Mouse (Mus musculus): ENCODE measurements around the gene Cyb561a3. TPM values are rescaled to one million over a fixed set of nuclear protein-coding genes. Genes with fewer than 3 reads are reported as not detected.

The Cyb561a3 gene
- total and polyA plus RNA-seq, 2 experiments from 2014 or later = 22.0 to 24.9 TPM

- no peak overlapping the region for H3K9ac ChIP-seq
- TF ChIP-seq CTCF (IDR thresholded peaks at IDR 0.05; ENCODE audit: low read depth) = no peak
- H3K36me3 ChIP-seq (ENCODE audit: insufficient read depth) = no peaks in the 10 kb centered on the region
Observed at GRCm38 (mm10) chr19:10637840-10638239, 60.9 kb downstream of the Cyb561a3 start.

GRCm38 (mm10) chr19:10640080-10640479 is 63.1 kb downstream of the Cyb561a3 start:
- ATAC-seq = peak; percentile 57
- no peak overlapping the region for H3K4me2 ChIP-seq (ENCODE audit: low read depth)
- 21% methylated on average over 5 of the region's 5 CpGs for whole genome bisulfite sequencing
- H3K9ac ChIP-seq = no peak overlapping the region
- no peak for DNase-seq
- H3K27ac ChIP-seq (ENCODE audit: low read depth, low read length) = no peak overlapping the region
- no peaks in the 10 kb centered on the region for H3K36me3 ChIP-seq (ENCODE audit: insufficient read depth)
- no peak for TF ChIP-seq CTCF (IDR thresholded peaks at IDR 0.05; ENCODE audit: low read depth)
- H3K4me3 ChIP-seq (ENCODE audit: low read depth, low read length) = no peak overlapping the region
- peaks cover 3% of the 10 kb centered on the region; the same call in 1 of the 2 replicates for H3K4me1 ChIP-seq (ENCODE audit: insufficient read depth)
- H3K27me3 ChIP-seq (ENCODE audit: insufficient read depth, low read length) = no peaks in the 10 kb centered on the region
- H3K9me3 ChIP-seq (ENCODE audit: low read length) = no peaks in the 10 kb centered on the region

More at GRCm38 (mm10) chr19:10637840-10638239, 60.9 kb downstream of the Cyb561a3 start:
- no peaks in the 10 kb centered on the region for H3K27me3 ChIP-seq (ENCODE audit: insufficient read depth, low read length)
- peaks cover 9% of the 10 kb centered on the region; the same call in 1 of the 2 replicates for H3K4me1 ChIP-seq (ENCODE audit: insufficient read depth)
- no peaks in the 10 kb centered on the region for H3K9me3 ChIP-seq (ENCODE audit: low read length)
- H3K4me2 ChIP-seq (ENCODE audit: low read depth) = no peak overlapping the region
- no peak overlapping the region for H3K4me3 ChIP-seq (ENCODE audit: low read depth, low read length)
- ATAC-seq = no peak
- DNase-seq = no peak
- WGBS = 67% methylated on average over 7 of the region's 7 CpGs
- H3K27ac ChIP-seq (ENCODE audit: low read depth, low read length) = no peak overlapping the region

- Histone ChIP-seq H3K4me3 (ENCODE audit: low read depth, low read length) (no peak overlapping the region), H3K36me3 (ENCODE audit: insufficient read depth) (no peaks in the 10 kb centered on the region), H3K4me1 (ENCODE audit: insufficient read depth) (no peaks in the 10 kb centered on the region), H3K4me2 (ENCODE audit: low read depth) (no peak overlapping the region), H3K27ac (ENCODE audit: low read depth, low read length) (no peak overlapping the region), H3K9ac (no peak overlapping the region), H3K9me3 (ENCODE audit: low read length) (no peaks in the 10 kb centered on the region), H3K27me3 (ENCODE audit: insufficient read depth, low read length) (no peaks in the 10 kb centered on the region)
- WGBS = 52% methylated on average over 13 of the region's 13 CpGs
- ATAC-seq = 0 out of 2 replicates have a peak, but pooled peaks have one; percentile 38
- no peak for TF ChIP-seq CTCF (IDR thresholded peaks at IDR 0.05; ENCODE audit: low read depth)
- DNase-seq = no peak
Observed at GRCm38 (mm10) chr19:10640589-10641378, 63.8 kb downstream of the Cyb561a3 start.

Other genes starting within 250 kb of the Cyb561a3 start
- gene Syt7, start 188.1 kb upstream of the Cyb561a3 start, total RNA-seq (2014; rRNA removed) = 91.6 and 110 TPM in 2 replicates
- gene Syt7, start 188.1 kb upstream of the Cyb561a3 start, polyA plus RNA-seq (2015; fragmentation: Nextera tagmentation; extraction: Ambion mirVana) = 14.9 and 19.2 TPM in 2 replicates
- 6.5 and 7.7 TPM in 2 replicates for gene Lrrc10b, start 119.7 kb upstream of the Cyb561a3 start, total RNA-seq (2014; rRNA removed)
- gene Lrrc10b, start 119.7 kb upstream of the Cyb561a3 start, polyA plus RNA-seq (2015; fragmentation: Nextera tagmentation; extraction: Ambion mirVana) = 1.1 and 2.5 TPM in 2 replicates
- gene Ppp1r32, start 94.2 kb upstream of the Cyb561a3 start, total RNA-seq (2014; rRNA removed) = 3.5 and 5.1 TPM in 2 replicates
- gene Ppp1r32, start 94.2 kb upstream of the Cyb561a3 start, polyA plus RNA-seq (2015; fragmentation: Nextera tagmentation; extraction: Ambion mirVana) = 4.4 and 6.0 TPM in 2 replicates
- gene Cpsf7, start 51.9 kb upstream of the Cyb561a3 start, total RNA-seq (2014; rRNA removed) = 62.6 and 74.9 TPM in 2 replicates
- 37.6 and 41.9 TPM in 2 replicates for gene Cpsf7, start 51.9 kb upstream of the Cyb561a3 start, polyA plus RNA-seq (2015; fragmentation: Nextera tagmentation; extraction: Ambion mirVana)
- 51.1 and 62.9 TPM in 2 replicates for gene Sdhaf2, start 51.0 kb upstream of the Cyb561a3 start, total RNA-seq (2014; rRNA removed)
- gene Sdhaf2, start 51.0 kb upstream of the Cyb561a3 start, polyA plus RNA-seq (2015; fragmentation: Nextera tagmentation; extraction: Ambion mirVana) = 53.6 and 59.5 TPM in 2 replicates
- gene Tmem216, start 20.9 kb upstream of the Cyb561a3 start, total RNA-seq (2014; rRNA removed) = 23.5 and 26.9 TPM in 2 replicates
- 36.6 and 46.4 TPM in 2 replicates for gene Tmem216, start 20.9 kb upstream of the Cyb561a3 start, polyA plus RNA-seq (2015; fragmentation: Nextera tagmentation; extraction: Ambion mirVana)
- 16.6 and 21.2 TPM in 2 replicates for gene Tmem138, start 190 bp downstream of the Cyb561a3 start, total RNA-seq (2014; rRNA removed)
- 28.3 and 31.7 TPM in 2 replicates for gene Tmem138, start 190 bp downstream of the Cyb561a3 start, polyA plus RNA-seq (2015; fragmentation: Nextera tagmentation; extraction: Ambion mirVana)
- 245 and 273 TPM in 2 replicates for gene Ddb1, start 28.2 kb downstream of the Cyb561a3 start, total RNA-seq (2014; rRNA removed)
- gene Ddb1, start 28.2 kb downstream of the Cyb561a3 start, polyA plus RNA-seq (2015; fragmentation: Nextera tagmentation; extraction: Ambion mirVana) = 130 and 145 TPM in 2 replicates
- gene Tkfc, start 28.5 kb downstream of the Cyb561a3 start, total RNA-seq (2014; rRNA removed) = 8.8 and 12.8 TPM in 2 replicates
- gene Tkfc, start 28.5 kb downstream of the Cyb561a3 start, polyA plus RNA-seq (2015; fragmentation: Nextera tagmentation; extraction: Ambion mirVana) = 19.3 and 22.7 TPM in 2 replicates
- gene Vwce, start 57.0 kb downstream of the Cyb561a3 start, total RNA-seq (2014; rRNA removed) = 1.5 and 1.7 TPM in 2 replicates
- gene Vwce, start 57.0 kb downstream of the Cyb561a3 start, polyA plus RNA-seq (2015; fragmentation: Nextera tagmentation; extraction: Ambion mirVana) = 0.44 and 0.88 TPM in 2 replicates
- not detected in 2 replicates for gene Pga5, start 100.9 kb downstream of the Cyb561a3 start, total RNA-seq (2014; rRNA removed)
- not detected in 2 replicates for gene Pga5, start 100.9 kb downstream of the Cyb561a3 start, polyA plus RNA-seq (2015; fragmentation: Nextera tagmentation; extraction: Ambion mirVana)
- gene Vps37c, start 111.6 kb downstream of the Cyb561a3 start, total RNA-seq (2014; rRNA removed) = 27.9 and 29.0 TPM in 2 replicates
- 34.5 TPM in 2 replicates for gene Vps37c, start 111.6 kb downstream of the Cyb561a3 start, polyA plus RNA-seq (2015; fragmentation: Nextera tagmentation; extraction: Ambion mirVana)
- gene Cd5, start 161.8 kb downstream of the Cyb561a3 start, total RNA-seq (2014; rRNA removed) = 0.10 TPM in 1 of 2 replicates, not detected in the other
- gene Cd5, start 161.8 kb downstream of the Cyb561a3 start, polyA plus RNA-seq (2015; fragmentation: Nextera tagmentation; extraction: Ambion mirVana) = 0.24 and 0.52 TPM in 2 replicates

All from forebrain, postnatal 0 days (tissue).